Mouse (Mus musculus) T-helper 2 cell (primary cell): ENCODE measurements around the gene Tubgcp2.

ENCODE experiments used
- in situ Hi-C: fragments of 300-600 bp; cut with MboI, MseI; formaldehyde crosslinking; loops from one replicate; pipeline ENCODE4 v1.15.1; 2025; ENCODE audit warnings: high pct_unique_total_duplicates

Tubgcp2 gene

GRCm38 (mm10) chr7:139951079-139951478, 85.4 kb downstream of the Tubgcp2 start:
- in situ Hi-C loops = loop anchor here (5.0 kb wide), 1 partner anchor 34 kb away; no protein-coding TSS in a partner anchor

DNA sequence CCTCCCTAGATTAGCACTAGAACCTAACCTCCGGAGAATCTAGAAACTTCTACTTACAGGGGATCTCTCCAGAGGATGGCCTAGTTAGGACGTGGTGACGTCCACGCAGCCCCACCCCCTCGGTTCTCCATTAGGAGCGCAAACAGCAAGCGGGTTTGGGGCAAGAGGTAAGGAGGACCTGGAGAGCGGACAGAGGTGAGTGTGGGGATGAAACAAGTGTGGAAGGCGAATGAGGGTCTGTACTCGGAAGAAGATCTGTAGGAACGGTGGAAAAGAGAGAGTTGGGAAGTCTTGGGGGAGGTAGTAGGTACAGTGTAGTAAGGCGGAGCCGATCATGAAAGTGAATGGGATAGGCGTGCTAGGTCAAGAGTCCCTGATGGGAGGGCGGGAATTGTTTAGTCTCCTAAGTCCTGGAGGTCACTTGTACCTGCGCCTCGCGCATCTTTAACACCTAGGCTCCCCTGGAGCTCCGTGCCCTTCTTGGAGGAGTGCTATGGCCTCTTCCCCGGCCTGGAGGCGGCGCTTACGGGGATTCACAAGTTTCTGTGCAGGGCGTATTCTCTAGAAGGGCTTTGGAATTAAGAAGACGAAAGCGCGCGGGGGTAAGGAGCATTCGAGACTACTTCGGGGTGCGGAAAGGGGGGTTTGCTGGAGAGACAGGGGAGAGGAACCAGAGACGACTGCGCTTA, 86.0 kb downstream of the Tubgcp2 start:
- in situ Hi-C loops = loop anchor here (5.0 kb wide), 1 partner anchor 33 kb away; no protein-coding TSS in a partner anchor

DNA sequence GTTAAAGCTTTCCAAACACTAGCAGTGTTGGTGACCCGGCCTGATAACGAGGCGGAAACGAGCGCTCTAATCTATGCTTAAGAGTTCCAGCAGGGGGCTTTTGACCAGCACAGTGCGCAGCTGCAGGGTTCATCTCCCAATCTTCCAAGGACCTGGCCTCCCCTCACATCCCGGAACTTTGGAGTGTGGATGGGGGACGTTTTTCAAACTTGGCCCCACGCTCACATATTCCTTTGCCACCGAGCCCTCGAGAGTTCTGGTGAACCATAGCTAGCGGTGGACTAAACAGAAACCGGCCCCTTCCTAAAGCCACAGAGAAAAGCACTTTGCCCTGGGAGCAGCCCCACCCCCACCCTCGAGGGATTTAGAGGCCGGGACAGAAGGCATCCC, 86.6 kb downstream of the Tubgcp2 start:
- in situ Hi-C loops = loop anchor here (5.0 kb wide), 1 partner anchor 33 kb away; no protein-coding TSS in a partner anchor

GRCm38 (mm10) chr7:139946032-139946431, 90.4 kb downstream of the Tubgcp2 start:
- in situ Hi-C loops = no loop called here
